Mouse (Mus musculus) left cerebral cortex, adult 2 months (tissue): ENCODE results near the gene Mef2d. TPM values are rescaled to one million over a fixed set of nuclear protein-coding genes. Genes with fewer than 3 reads are reported as not detected.

ENCODE experiments used
- DNase-seq, 2 experiments: peaks; one replicate each; pipeline ENCODE4 v3.0.0; 2021 to 2022; ENCODE audit warnings: low spot score in 2 of 2, mixed read lengths in 1 of 2; ENCODE audit errors: extremely low spot score in 1 of 2
- H3K27ac ChIP-seq: fragments of 200-600 bp; 2 replicates; pipeline ENCODE4 v1.8.1; 2022
- H3K4me3 ChIP-seq: fragments of 200-600 bp; 2 replicates; pipeline ENCODE4 v1.8.1; 2022
- CTCF ChIP-seq: fragments of 200-600 bp; IDR thresholded peaks from 2 replicates; pipeline ENCODE4 v1.8.1; 2022; ENCODE audit warnings: antibody characterized with exemption, mild to moderate bottlenecking, moderate library complexity
- intact Hi-C: fragments of 180-260 bp; cut with DNase I; formaldehyde crosslinking; loops from one replicate; pipeline ENCODE4 v1.15.1; 2025
- long read RNA-seq, 2 experiments: library from polyadenylated mRNA; stranded (forward); transcript quantifications; one replicate each; pipeline ENCODE4 v2.0.0; 2021; ENCODE audit warnings: borderline mapping rate in 2 of 2
- total RNA-seq, 2 experiments: library from RNA; stranded (reverse); gene quantifications; 2 replicates each; pipeline ENCODE4 v1.2.3; 2021

Gene Mef2d
- 100 to 1,000 TPM; 223 to 225 TPM for total RNA-seq
- long read RNA-seq, experiment 1, full-length matches to known transcripts = 47 of 291 reads
- long read RNA-seq, experiment 1, partial matches to known transcripts = 139 of 291 reads
- long read RNA-seq, experiment 1, other reads (novel, unspliced or antisense) = 105 of 291 reads
- long read RNA-seq, experiment 2, full-length matches to known transcripts = 34 of 251 reads
- long read RNA-seq, experiment 2, partial matches to known transcripts = 127 of 251 reads
- long read RNA-seq, experiment 2, other reads (novel, unspliced or antisense) = 90 of 251 reads

DNA sequence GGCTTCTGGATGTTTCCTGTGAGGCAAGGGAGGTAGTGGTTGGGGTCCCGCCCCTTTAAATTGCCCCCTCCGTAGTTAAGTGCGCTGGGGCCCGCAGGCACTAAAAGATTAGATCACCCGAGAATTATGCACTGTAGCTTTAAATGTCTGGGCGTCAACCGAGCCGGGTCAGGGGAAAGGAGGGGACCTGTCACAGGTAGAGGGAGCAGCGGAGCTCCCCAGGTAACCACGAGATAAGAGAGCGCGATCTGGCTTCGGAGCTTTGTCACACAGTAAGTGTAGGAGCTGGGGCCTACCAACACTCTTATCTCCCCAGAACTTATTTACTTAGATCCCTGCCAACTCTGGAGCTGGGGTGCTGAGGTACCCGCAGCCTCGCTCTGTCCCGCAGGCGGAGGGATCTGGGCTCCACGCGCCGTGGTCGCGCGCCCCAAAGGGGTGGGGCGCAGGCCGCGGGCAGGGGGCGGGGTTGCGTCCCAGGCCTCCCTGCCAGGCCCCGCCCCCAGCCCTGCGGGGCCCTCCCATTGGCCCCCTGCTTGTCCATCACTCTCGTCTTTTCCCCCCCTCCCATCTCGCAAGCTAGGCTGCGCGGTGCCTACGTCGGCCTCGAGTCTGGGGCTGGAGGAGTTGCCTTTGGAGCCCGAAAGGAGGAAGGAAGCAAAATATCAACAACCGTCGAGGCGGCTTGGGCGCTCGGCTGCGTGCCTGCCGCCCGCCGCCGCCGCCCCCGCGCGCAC is at the start of gene Mef2d:
Gene Mef2d, plus strand, starts transcription at position 586 of the 737 bp plus-strand sequence.
- intact Hi-C loops = loop anchor here (2.0 kb wide), 1 partner anchor 31 kb away; no protein-coding TSS in a partner anchor
- H3K27ac ChIP-seq = peak within 1 kb of the TSS; percentile 99
- peak within 1 kb of the TSS; percentile 98 for H3K4me3 ChIP-seq
- DNase-seq = peak; percentile 91 to 95
- TF ChIP-seq CTCF = peak; percentile 30

DNA sequence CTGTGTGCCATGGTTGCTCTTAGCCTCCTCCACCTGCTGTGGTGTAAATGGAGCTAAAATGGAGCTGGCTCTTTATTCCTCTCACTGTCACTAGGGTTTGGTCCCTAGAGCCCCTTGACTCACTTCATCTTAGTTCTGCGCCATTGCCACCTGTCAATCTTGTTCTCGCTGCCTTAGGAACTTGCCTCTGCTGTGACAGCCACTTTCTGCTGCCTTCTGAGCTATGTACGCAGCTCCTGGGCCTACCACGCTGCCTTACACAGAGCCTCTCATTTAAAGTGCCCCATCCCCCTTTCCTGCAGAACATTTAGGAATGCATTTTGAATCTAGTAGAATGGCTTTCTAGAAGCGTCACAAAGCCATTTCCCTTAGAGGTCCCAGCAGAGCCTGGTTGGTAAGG is 48.0 kb upstream of the Mef2d start:
- H3K27ac ChIP-seq = no peak overlapping the region
- no peak for DNase-seq
- TF ChIP-seq CTCF = no peak
- intact Hi-C loops = no loop called here
- H3K4me3 ChIP-seq = no peak overlapping the region

- no peak overlapping the region for H3K4me3 ChIP-seq
- intact Hi-C loops = no loop called here
- TF ChIP-seq CTCF = no peak
- no peak overlapping the region for H3K27ac ChIP-seq
- DNase-seq = no peak
These were observed 44.5 kb upstream of the Mef2d start for GRCm38 (mm10) chr3:88097666-88098065.

DNA sequence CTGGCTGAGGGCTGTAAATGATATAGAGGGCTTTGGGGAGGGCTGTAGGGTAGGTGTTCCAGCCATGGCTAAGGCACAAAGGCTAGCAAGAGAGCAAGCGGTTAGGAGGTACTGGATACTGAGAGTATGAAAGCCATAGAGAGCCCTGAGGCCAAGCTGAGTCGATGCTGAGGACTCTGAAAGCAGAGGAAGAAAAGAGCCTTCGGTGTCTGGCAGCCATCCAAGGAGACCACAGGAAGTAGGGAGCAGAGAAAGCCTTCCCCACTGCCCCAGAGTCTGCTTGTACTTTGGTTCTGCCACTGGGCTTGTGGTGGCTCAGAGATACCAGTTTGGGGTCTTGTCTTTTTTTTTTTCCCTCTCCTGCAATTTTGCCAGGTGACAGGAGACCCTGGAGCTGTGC is 41.9 kb upstream of the Mef2d start:
- no peak for DNase-seq
- H3K4me3 ChIP-seq = no peak overlapping the region
- intact Hi-C loops = no loop called here
- no peak overlapping the region for H3K27ac ChIP-seq
- TF ChIP-seq CTCF = no peak

GRCm38 (mm10) chr3:88101736-88102135 is 40.4 kb upstream of the Mef2d start:
- Histone ChIP-seq H3K27ac (no peak overlapping the region), H3K4me3 (no peak overlapping the region)
- intact Hi-C loops = no loop called here
- DNase-seq = no peak
- no peak for TF ChIP-seq CTCF

GRCm38 (mm10) chr3:88102196-88102595 is 40.0 kb upstream of the Mef2d start:
- TF ChIP-seq CTCF = no peak
- intact Hi-C loops = no loop called here
- no peak for DNase-seq
- no peak overlapping the region for H3K4me3 ChIP-seq
- H3K27ac ChIP-seq = no peak overlapping the region

GRCm38 (mm10) chr3:88102611-88103010 is 39.6 kb upstream of the Mef2d start:
- H3K27ac ChIP-seq = no peak overlapping the region
- no peak for DNase-seq
- TF ChIP-seq CTCF = no peak
- no peak overlapping the region for H3K4me3 ChIP-seq
- intact Hi-C loops = no loop called here

DNA sequence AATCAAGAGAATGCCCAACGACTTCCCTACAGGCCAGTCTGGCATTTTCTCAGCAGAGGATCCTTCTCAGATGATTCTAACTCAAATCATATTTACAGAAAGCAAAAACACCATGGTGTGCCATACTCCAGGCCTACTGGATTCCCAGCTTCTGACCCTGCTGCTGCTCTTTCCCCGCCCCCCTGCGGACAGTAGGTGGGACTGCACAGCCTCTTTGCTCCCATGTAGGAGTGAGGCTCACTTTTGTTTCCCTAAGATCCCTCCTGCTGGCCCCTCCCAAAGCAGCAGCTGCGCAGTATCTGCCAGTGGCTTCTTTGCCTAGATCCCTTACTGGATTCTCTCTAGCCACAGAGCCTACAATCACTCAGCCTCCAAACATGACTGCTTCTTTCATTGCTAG is 36.0 kb upstream of the Mef2d start:
- intact Hi-C loops = no loop called here
- H3K27ac ChIP-seq = no peak overlapping the region
- DNase-seq = no peak
- no peak for TF ChIP-seq CTCF
- no peak overlapping the region for H3K4me3 ChIP-seq

DNA sequence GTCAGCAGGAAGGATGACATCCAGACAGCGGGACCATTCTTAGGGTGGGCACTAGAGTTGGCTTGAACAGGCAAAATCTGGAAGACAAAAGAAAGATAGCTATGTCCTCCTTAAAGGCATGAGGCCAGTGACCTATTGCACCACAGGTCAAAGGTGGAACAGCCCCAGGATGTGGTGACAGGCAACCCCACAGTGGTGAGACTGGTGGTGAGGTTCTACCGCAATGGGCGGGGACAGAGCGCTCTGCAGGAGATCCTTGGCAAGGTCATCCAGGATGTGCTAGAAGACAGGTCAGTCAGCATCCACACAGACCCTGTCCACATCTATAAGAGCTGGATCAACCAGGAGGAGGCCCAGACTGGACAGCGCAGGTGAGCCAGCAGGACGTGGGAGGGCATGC is 33.0 kb upstream of the Mef2d start:
- intact Hi-C loops = no loop called here
- no peak for TF ChIP-seq CTCF
- Histone ChIP-seq H3K4me3 (no peak overlapping the region), H3K27ac (no peak overlapping the region)
- no peak for DNase-seq

GRCm38 (mm10) chr3:88114396-88114795 is 27.8 kb upstream of the Mef2d start:
- no peak overlapping the region for H3K27ac ChIP-seq
- DNase-seq = no peak
- H3K4me3 ChIP-seq = no peak overlapping the region
- intact Hi-C loops = loop anchor here (5.0 kb wide), 1 partner anchor 148 kb away; no protein-coding TSS in a partner anchor
- no peak for TF ChIP-seq CTCF

DNA sequence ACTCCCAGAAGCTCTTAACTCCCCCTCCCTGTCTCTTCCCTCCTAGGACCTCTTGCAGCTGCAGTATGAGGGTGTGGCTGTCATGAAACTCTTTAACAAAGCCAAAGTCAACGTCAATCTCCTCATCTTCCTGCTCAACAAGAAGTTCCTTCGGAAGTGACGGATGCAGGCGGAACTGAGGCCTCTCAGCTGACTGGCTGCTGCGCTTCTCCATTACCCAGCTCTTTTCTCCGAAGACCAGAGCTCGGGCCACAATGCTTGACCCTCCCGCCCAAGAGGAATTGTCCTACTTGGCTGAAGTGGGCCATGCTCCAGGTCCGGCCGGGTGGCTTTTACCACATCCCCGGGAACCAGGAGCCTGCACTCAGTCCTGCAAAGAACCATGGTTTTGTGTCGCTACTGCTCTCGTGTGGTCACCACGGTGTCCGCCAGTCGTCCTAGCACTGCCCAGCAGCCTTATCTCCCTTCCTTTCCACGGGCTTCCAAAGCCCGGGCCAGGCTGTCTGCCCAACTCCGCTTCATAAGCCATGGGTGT is 22.0 kb upstream of the Mef2d start:
- Histone ChIP-seq H3K27ac (no peak overlapping the region), H3K4me3 (no peak overlapping the region)
- intact Hi-C loops = no loop called here
- DNase-seq = no peak
- TF ChIP-seq CTCF = no peak

DNA sequence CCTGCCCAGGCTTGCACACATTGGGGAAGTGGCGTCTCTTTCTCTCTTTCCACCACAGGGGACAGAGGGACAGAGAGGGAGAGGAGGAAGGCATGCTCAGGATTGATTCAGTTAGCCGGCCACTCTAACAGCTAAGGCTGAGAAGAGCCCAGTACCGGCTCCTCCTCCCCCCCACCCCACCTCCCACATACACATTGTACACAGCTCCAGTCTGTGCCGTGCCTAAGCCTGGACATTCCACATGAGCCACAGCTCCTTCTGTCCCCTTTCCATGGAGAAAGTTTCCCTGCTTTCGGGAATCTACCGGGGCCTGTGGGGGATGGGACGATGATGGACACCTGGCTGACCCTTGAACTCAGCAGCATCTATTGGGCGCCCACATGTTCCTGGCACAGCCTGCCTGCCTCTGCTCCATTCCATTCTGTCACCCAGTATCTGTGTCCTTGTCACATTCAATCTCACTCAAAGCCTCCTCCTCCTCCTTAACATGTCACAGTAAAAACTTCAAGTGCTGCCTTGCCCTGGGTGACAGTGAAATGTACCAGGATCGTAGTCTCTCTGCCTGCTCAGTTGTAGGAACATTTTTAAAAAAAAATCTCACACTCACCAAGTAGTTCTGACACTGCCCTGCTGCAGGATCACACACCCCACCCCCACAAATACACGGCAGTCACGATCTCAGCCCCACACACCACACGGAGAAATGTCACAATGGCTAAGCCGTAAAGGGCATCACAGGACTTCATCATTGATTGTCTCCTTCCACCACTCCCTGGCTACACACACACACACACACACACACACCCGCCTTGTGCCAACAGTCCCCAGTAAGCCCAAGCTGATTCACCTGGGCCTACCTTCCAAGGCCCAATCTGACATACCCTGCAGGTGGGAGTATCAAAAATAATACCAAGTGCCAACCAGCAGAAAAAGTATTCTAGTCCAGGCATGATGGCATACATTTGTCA is 20.7 kb upstream of the Mef2d start:
- intact Hi-C loops = no loop called here
- no peak for TF ChIP-seq CTCF
- DNase-seq = no peak
- no peak overlapping the region for H3K4me3 ChIP-seq
- H3K27ac ChIP-seq = no peak overlapping the region
